8 mouse cellular contexts compared by ENCODE assay signal in the genomic region with DNA sequence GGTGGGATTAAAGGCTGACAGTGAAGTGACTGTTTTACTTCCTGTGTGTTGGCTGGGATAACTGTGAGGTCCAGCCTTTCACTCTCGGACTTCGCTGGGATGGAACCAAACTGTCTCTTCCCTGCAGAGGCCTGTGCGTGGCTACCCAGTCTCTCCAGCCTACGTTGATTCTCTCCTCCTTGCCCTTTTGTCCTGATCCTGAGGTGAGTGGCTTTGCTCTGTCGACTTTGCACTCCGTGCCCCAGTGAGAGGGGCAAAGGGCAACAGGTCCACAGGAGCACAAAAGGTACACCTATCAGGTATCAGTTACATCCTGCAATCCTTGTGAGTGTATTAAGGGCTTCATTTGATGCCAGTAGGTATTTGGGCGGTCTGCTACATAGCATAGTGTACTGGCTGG. TPM values are rescaled to one million over a fixed set of nuclear protein-coding genes. Genes with fewer than 3 reads are reported as not detected.
A peak's percentile ranks its signal among the peaks of the same experiment; 100 is the strongest.
DNase-seq lines count a peak whose midpoint lies in the region; ATAC-seq and TF ChIP-seq lines count a peak whose summit lies in the region.

Gene Def8, plus strand, starts transcription at position 87 of the 400 bp plus-strand sequence.

- no peak for DNase-seq in lung, embryonic 14.5 days
- no peak for DNase-seq in lung, postnatal 36 days
- no peak for DNase-seq in heart, postnatal 25 days (ENCODE audit: low spot score)
- DNase-seq in left cerebral cortex, postnatal 14 days (ENCODE audit: low spot score in 2 of 2), result no peak
- no peak for DNase-seq in frontal cortex, postnatal 25 days (ENCODE audit: low spot score in 2 of 2)
- no peak for DNase-seq in cerebellum, adult 9-10 months

- intact Hi-C loops in heart, postnatal 25 days (cut with DNase I), result loop anchor here (5.0 kb wide), 1 partner anchor 106 kb away; the partner anchor contains the start of gene Fanca
- intact Hi-C loops in left cerebral cortex, postnatal 14 days (cut with DNase I), result no loop called here

- H3K27me3 ChIP-seq in lung, embryonic 14.5 days (ENCODE audit: insufficient read depth, low read length), result no peaks in the 10 kb centered on the region
- no peaks in the 10 kb centered on the region for H3K27me3 ChIP-seq in neural tube, embryonic 12.5 days (replicated peaks)

- H3K9me3 ChIP-seq in lung, embryonic 14.5 days (ENCODE audit: low read depth, low read length), result peaks cover 22% of the 10 kb centered on the region
- peaks cover 22% of the 10 kb centered on the region for H3K9me3 ChIP-seq in neural tube, embryonic 12.5 days

- no peak within 1 kb of the TSS; the same call in 1 of the 2 replicates for H3K9ac ChIP-seq in lung, embryonic 14.5 days
- H3K9ac ChIP-seq in neural tube, embryonic 12.5 days, result no peak within 1 kb of the TSS

- TF ChIP-seq CTCF in lung, embryonic 14.5 days (IDR thresholded peaks at IDR 0.05; ENCODE audit: low read depth), result no peak

- H3K4me2 ChIP-seq in lung, embryonic 14.5 days, result peak within 1 kb of the TSS; percentile 54
- peak within 1 kb of the TSS; percentile 37 for H3K4me2 ChIP-seq in neural tube, embryonic 12.5 days (replicated peaks)

- no peak within 1 kb of the TSS for H3K27ac ChIP-seq in lung, embryonic 14.5 days (ENCODE audit: low read depth)
- no peak within 1 kb of the TSS for H3K27ac ChIP-seq in neural tube, embryonic 12.5 days

- no peaks in the 10 kb centered on the region for H3K4me1 ChIP-seq in lung, embryonic 14.5 days (ENCODE audit: insufficient read depth)
- H3K4me1 ChIP-seq in neural tube, embryonic 12.5 days, result no peaks in the 10 kb centered on the region

- 66% methylated on average over 7 of the region's 7 CpGs for WGBS in lung, embryonic 14.5 days
- WGBS in neural tube, embryonic 12.5 days, result 80% methylated on average over 7 of the region's 7 CpGs

- H3K36me3 ChIP-seq in lung, embryonic 14.5 days (ENCODE audit: insufficient read depth), result no peaks in the 10 kb centered on the region
- H3K36me3 ChIP-seq in neural tube, embryonic 12.5 days, result peaks cover 37% of the 10 kb centered on the region

- peak within 1 kb of the TSS; percentile 9; the same call in 1 of the 2 replicates for H3K4me3 ChIP-seq in lung, embryonic 14.5 days (ENCODE audit: low read depth, low read length)
- no peak within 1 kb of the TSS for H3K4me3 ChIP-seq in neural tube, embryonic 12.5 days

- ATAC-seq in lung, embryonic 14.5 days (ENCODE audit: insufficient read depth), result no peak
- no peak for ATAC-seq in erythroblast, adult 5-6 weeks (replicated peaks; ENCODE audit: low FRiP score, poor library complexity, severe bottlenecking)
- ATAC-seq in neural tube, embryonic 12.5 days (ENCODE audit: low FRiP score, low read depth), result no peak

RNA-seq across cellular contexts. Expression of gene Def8, which starts in this region (rescaled TPM):
- polyA plus RNA-seq in lung, embryonic 14.5 days (2014; fragmentation: Nextera tagmentation; extraction: Ambion mirVana), result 34.1 and 34.3 TPM in 2 replicates
- total RNA-seq in erythroblast, adult 5-6 weeks (2015; ENCODE audit: low replicate concordance), result 11.3 and 15.8 TPM in 2 replicates
- total RNA-seq in erythroblast, adult 5-6 weeks (2017; ENCODE audit: low replicate concordance), result 12.8 and 16.5 TPM in 2 replicates
- 10 to 100 TPM; 56.9 to 59.6 TPM for total RNA-seq in heart, postnatal 25 days (2021)
- total RNA-seq in left cerebral cortex, postnatal 14 days (2021), result 10 to 100 TPM; 76.1 to 76.7 TPM
- polyA plus RNA-seq in neural tube, embryonic 12.5 days (2016; fragmentation: Nextera tagmentation; extraction: Ambion mirVana), result 43.2 and 45.1 TPM in 2 replicates
